Mouse (Mus musculus): ENCODE measurements around the gene 6030452D12Rik. TPM values are rescaled to one million over a fixed set of nuclear protein-coding genes. Genes with fewer than 3 reads are reported as not detected.

6030452D12Rik gene
- total and polyA plus RNA-seq, 3 experiments: not detected

DNA sequence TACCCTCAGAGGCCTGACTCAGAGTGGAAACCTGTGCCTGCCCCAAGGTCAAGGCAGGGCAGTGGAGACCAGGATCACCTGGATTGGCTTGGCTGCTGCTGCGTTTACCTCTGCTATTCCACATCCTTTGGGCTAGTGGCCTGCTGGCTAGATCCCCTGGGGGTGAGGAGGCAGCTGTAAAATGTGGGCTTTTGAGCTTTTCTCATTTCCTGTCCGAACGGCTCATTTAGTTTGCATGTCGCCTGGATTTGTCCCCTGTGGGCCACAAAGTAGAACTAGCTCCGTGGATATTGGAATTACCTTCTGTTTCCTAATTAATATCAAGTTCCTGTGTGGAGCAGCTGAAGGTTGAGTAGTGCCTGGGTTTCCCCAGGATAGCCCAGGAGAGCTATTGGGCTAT is 38.9 kb downstream of the 6030452D12Rik start:
- no peak for TF ChIP-seq MEF2A (IDR thresholded peaks at IDR 0.05; ENCODE audit: borderline replicate concordance, low read depth, low read length)
- no peak for TF ChIP-seq ZNF384 (IDR thresholded peaks at IDR 0.05; ENCODE audit: low read depth, low read length)
- TF ChIP-seq ZMIZ1 (IDR thresholded peaks at IDR 0.05; ENCODE audit: low read depth, low read length): no peak
- TF ChIP-seq CHD1 (IDR thresholded peaks at IDR 0.05; ENCODE audit: low read depth, low read length): no peak
- no peak for TF ChIP-seq SMC3 (IDR thresholded peaks at IDR 0.05; ENCODE audit: low read depth, low read length)
- TF ChIP-seq TCF12 (IDR thresholded peaks at IDR 0.05; ENCODE audit: low read depth, low read length): no peak
- no peak for TF ChIP-seq GABPA (IDR thresholded peaks at IDR 0.05; ENCODE audit: insufficient replicate concordance, low read depth, low read length)
- TF ChIP-seq PAX5 (IDR thresholded peaks at IDR 0.05; ENCODE audit: low read length): no peak
- TF ChIP-seq USF2 (conservative IDR thresholded peaks at IDR 0.05; ENCODE audit: low read depth, low read length): no peak
- no peak for TF ChIP-seq ZKSCAN1 (IDR thresholded peaks at IDR 0.05; ENCODE audit: borderline replicate concordance, low read depth, low read length)
- TF ChIP-seq POLR2A (IDR thresholded peaks at IDR 0.05; ENCODE audit: low read depth, low read length): no peak
- TF ChIP-seq MYC (IDR thresholded peaks at IDR 0.05; ENCODE audit: low read depth, low read length): no peak
- no peak for TF ChIP-seq MXI1 (IDR thresholded peaks at IDR 0.05; ENCODE audit: low read depth, low read length)
- no peak for TF ChIP-seq CHD2 (IDR thresholded peaks at IDR 0.05; ENCODE audit: low read length)
- no peak for TF ChIP-seq NELFE (IDR thresholded peaks at IDR 0.05; ENCODE audit: low read depth, low read length)
- no peak for TF ChIP-seq EP300 (IDR thresholded peaks at IDR 0.05; ENCODE audit: low read length)
- TF ChIP-seq UBTF (IDR thresholded peaks at IDR 0.05; ENCODE audit: low read depth, low read length): no peak
- no peak for TF ChIP-seq JUND (conservative IDR thresholded peaks at IDR 0.05; ENCODE audit: low read depth, low read length)
- Histone ChIP-seq H3K4me1 (ENCODE audit: control insufficient read depth in 1 of 2, insufficient read depth in 2 of 2) (peaks cover 0 to 3% of the 10 kb centered on the region in 2 experiments; a peak in 2 of 4 replicates), H3K4me2 (ENCODE audit: insufficient read depth, low read depth, poor library complexity, severe bottlenecking) (no peak overlapping the region), H3K79me2 (replicated peaks; ENCODE audit: control insufficient read depth, extremely low read depth, insufficient read depth, poor library complexity, severe bottlenecking) (no peaks in the 10 kb centered on the region), H3K36me3 (replicated peaks in 1 of 2; ENCODE audit: control insufficient read depth in 1 of 2, insufficient read depth in 1 of 2, low read length in 1 of 2) (no peaks in the 10 kb centered on the region), H3K27me3 (replicated peaks) (no peaks in the 10 kb centered on the region), H3K27ac (ENCODE audit: insufficient read depth, low read depth) (no peak overlapping the region), H3K9ac (ENCODE audit: insufficient read depth, low read depth) (no peak overlapping the region), H3K9me3 (replicated peaks; ENCODE audit: low read length) (no peaks in the 10 kb centered on the region), H3K4me3 (replicated peaks in 1 of 3; ENCODE audit: low read depth in 2 of 3, low read length in 2 of 3, poor library complexity in 1 of 3) (no peak overlapping the region)
- in situ Hi-C loops (cut with MboI; ENCODE audit: low pct_ligation_motif_present, low pct_unique_long_range_greater_than_20kb, low sequenced_read_pairs) (no loop called here), dilution Hi-C loops (cut with MboI; ENCODE audit: extremely low pct_ligation_motif_present, extremely low pct_unique_long_range_greater_than_20kb, low sequenced_read_pairs) (no loop called here)
- DNase-seq (ENCODE audit: extremely low read depth): no peak

DNA sequence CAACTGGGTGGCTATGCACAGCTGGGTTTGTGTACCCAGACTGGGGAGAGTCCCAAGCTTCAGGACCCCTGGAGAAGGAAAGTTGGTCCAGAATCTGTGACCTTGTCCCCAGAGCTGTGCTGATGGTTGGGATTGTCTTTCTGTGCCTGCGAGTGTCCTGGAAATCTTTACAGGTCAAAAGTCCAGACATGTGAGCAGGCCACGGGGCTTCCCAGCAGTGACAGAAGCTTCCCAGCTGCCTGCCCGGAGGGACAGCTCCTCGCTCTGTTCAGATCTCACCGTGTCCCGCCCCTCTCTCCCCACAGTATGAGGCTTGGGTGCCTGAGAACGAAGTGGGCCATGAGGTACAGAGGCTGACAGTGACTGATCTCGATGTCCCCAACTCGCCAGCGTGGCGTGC is 40.7 kb downstream of the 6030452D12Rik start:
- Histone ChIP-seq H3K4me2 (ENCODE audit: insufficient read depth, low read depth, poor library complexity, severe bottlenecking) (no peak overlapping the region), H3K4me1 (ENCODE audit: control insufficient read depth in 1 of 2, insufficient read depth in 2 of 2) (no peaks in the 10 kb centered on the region), H3K79me2 (replicated peaks; ENCODE audit: control insufficient read depth, extremely low read depth, insufficient read depth, poor library complexity, severe bottlenecking) (no peaks in the 10 kb centered on the region), H3K4me3 (replicated peaks in 1 of 3; ENCODE audit: low read depth in 2 of 3, low read length in 2 of 3, poor library complexity in 1 of 3) (no peak overlapping the region), H3K9me3 (replicated peaks; ENCODE audit: low read length) (no peaks in the 10 kb centered on the region), H3K27me3 (replicated peaks) (no peaks in the 10 kb centered on the region), H3K36me3 (replicated peaks in 1 of 2; ENCODE audit: control insufficient read depth in 1 of 2, insufficient read depth in 1 of 2, low read length in 1 of 2) (no peaks in the 10 kb centered on the region), H3K9ac (ENCODE audit: insufficient read depth, low read depth) (no peak overlapping the region), H3K27ac (ENCODE audit: insufficient read depth, low read depth) (no peak overlapping the region)
- DNase-seq (ENCODE audit: extremely low read depth): no peak
- dilution Hi-C loops (cut with MboI; ENCODE audit: extremely low pct_ligation_motif_present, extremely low pct_unique_long_range_greater_than_20kb, low sequenced_read_pairs): no loop called here
- TF ChIP-seq USF1 (IDR thresholded peaks at IDR 0.05; ENCODE audit: low read depth, low read length) (no peak), EP300 (IDR thresholded peaks at IDR 0.05; ENCODE audit: low read length) (no peak), ZKSCAN1 (IDR thresholded peaks at IDR 0.05; ENCODE audit: borderline replicate concordance, low read depth, low read length) (no peak), CTCF (conservative IDR thresholded peaks at IDR 0.05 in 1 of 2, IDR thresholded peaks at IDR 0.05 in 1 of 2; ENCODE audit: low read depth in 2 of 2, low read length in 2 of 2) (no peak), POLR2AphosphoS2 (IDR thresholded peaks at IDR 0.05; ENCODE audit: low read depth, low read length) (no peak), JUND (conservative IDR thresholded peaks at IDR 0.05; ENCODE audit: low read depth, low read length) (no peak), PAX5 (IDR thresholded peaks at IDR 0.05; ENCODE audit: low read length) (no peak), TCF12 (IDR thresholded peaks at IDR 0.05; ENCODE audit: low read depth, low read length) (no peak), MYC (IDR thresholded peaks at IDR 0.05; ENCODE audit: low read depth, low read length) (no peak), RCOR1 (conservative IDR thresholded peaks at IDR 0.05; ENCODE audit: low read depth, low read length) (no peak), MAX (IDR thresholded peaks at IDR 0.05; ENCODE audit: low read length) (no peak), HCFC1 (IDR thresholded peaks at IDR 0.05; ENCODE audit: low read depth, low read length) (no peak)
- in situ Hi-C loops (cut with MboI; ENCODE audit: low pct_ligation_motif_present, low pct_unique_long_range_greater_than_20kb, low sequenced_read_pairs): loop anchor here (10.0 kb wide), 1 partner anchor 126 kb away; the partner anchor contains the start of gene Zfp90
